Mouse (Mus musculus): ENCODE data around the gene Phldb2. TPM values are rescaled to one million over a fixed set of nuclear protein-coding genes. Genes with fewer than 3 reads are reported as not detected.

Gene Phldb2
- total and polyA plus RNA-seq, 3 experiments = not detected

DNA sequence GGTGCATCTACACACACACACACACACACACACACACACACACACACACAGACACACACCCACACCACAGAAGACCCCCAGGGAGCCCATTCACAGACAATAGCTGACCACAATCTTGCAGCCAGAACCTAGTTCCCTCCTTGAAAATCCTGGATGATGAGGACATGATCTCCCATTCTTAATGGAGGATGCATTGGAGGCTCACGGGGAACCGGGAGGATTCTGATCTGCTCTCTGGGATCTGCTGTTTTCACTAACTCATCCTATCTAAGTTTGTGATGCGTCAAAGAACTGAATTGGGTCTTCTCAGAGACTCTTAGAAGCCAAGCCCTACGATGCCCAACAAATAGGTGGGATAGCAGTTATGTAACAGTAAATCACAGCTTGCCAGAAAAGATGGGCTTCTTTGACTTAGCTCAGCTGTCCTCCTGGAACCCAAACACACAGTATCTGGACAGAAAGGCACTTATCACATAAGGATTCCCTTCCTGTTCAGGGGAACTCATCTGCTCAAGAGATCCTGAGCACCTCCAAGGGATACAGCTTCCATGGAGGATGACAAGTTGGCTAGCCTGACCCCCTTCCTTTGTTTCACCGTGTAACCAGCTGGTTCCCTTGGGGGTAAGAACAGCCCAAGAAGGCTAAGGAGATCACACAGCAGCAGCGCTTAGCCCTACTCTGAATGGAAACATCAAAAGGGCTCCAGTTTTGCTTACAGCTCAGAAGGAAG, 230.1 kb downstream of the Phldb2 start:
- Histone ChIP-seq H3K4me1 (ENCODE audit: control insufficient read depth in 1 of 2, insufficient read depth in 2 of 2, low read length in 2 of 2) (no peaks in the 10 kb centered on the region), H3K27ac (ENCODE audit: control insufficient read depth, low read depth, low read length) (no peak overlapping the region), H3K36me3 (ENCODE audit: control insufficient read depth in 1 of 2, insufficient read depth in 2 of 2, low read length in 2 of 2) (no peaks in the 10 kb centered on the region), H3K9ac (ENCODE audit: control insufficient read depth, low read depth, low read length, poor library complexity, severe bottlenecking) (no peak overlapping the region), H3K4me3 (ENCODE audit: control insufficient read depth in 1 of 2, insufficient read depth in 1 of 2, low read depth in 2 of 2, low read length in 2 of 2) (no peak overlapping the region), H3K27me3 (ENCODE audit: control insufficient read depth in 1 of 2, insufficient read depth in 2 of 2, low read length in 2 of 2) (no peaks in the 10 kb centered on the region), H3K9me3 (replicated peaks; ENCODE audit: insufficient read depth, low read length) (no peaks in the 10 kb centered on the region), H3K79me2 (ENCODE audit: control insufficient read depth, insufficient read depth, low read length, poor library complexity) (no peaks in the 10 kb centered on the region)
- TF ChIP-seq MYC (IDR thresholded peaks at IDR 0.05; ENCODE audit: low read depth, low read length) (no peak), NELFE (IDR thresholded peaks at IDR 0.05; ENCODE audit: low read depth, low read length) (no peak), GABPA (IDR thresholded peaks at IDR 0.05; ENCODE audit: low read depth, low read length) (no peak), NRF1 (IDR thresholded peaks at IDR 0.05; ENCODE audit: insufficient read depth, low read depth, low read length, poor library complexity, severe bottlenecking) (no peak), CHD2 (IDR thresholded peaks at IDR 0.05; ENCODE audit: low read length) (no peak), ETS1 (IDR thresholded peaks at IDR 0.05; ENCODE audit: low read depth, low read length) (no peak), ZMIZ1 (IDR thresholded peaks at IDR 0.05; ENCODE audit: low read depth, low read length) (no peak), MEF2A (IDR thresholded peaks at IDR 0.05; ENCODE audit: extremely low read depth, insufficient replicate concordance, low read depth, low read length, poor library complexity, severe bottlenecking) (no peak), RAD21 (IDR thresholded peaks at IDR 0.05; ENCODE audit: low read depth, low read length) (no peak), TCF12 (IDR thresholded peaks at IDR 0.05; ENCODE audit: low read depth, low read length) (no peak)
- no peak for DNase-seq (ENCODE audit: low read depth, low spot score)

DNA sequence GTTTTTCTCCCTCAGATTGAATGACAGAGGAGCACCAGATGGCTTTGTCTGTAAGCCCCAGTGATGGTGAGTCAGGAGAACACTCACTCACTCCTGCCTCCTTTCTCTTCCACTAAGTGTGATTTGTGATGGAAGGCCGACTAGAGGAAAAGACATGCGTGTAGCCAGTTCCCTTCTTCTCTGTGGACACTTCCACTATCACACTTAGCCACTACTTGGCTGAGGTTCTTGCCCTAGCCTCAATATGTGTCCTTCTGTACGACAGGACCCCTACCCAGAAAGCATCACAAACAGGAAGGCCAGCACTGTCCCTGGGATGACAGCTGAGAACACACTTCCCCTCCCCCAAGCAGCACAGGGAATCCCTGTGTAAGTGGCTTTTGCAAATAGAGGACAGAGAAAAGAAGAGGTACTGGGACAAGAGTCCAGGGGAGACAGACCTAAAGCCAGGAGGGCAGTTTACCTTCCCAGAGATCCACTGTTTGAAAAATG, 230.9 kb downstream of the Phldb2 start:
- no peak for DNase-seq (ENCODE audit: low read depth, low spot score)
- no peak overlapping the region for H3K4me3 ChIP-seq (ENCODE audit: control insufficient read depth in 1 of 2, insufficient read depth in 1 of 2, low read depth in 2 of 2, low read length in 2 of 2)
- no peaks in the 10 kb centered on the region for H3K36me3 ChIP-seq (ENCODE audit: control insufficient read depth in 1 of 2, insufficient read depth in 2 of 2, low read length in 2 of 2)
- no peak overlapping the region for H3K9ac ChIP-seq (ENCODE audit: control insufficient read depth, low read depth, low read length, poor library complexity, severe bottlenecking)
- H3K9me3 ChIP-seq (replicated peaks; ENCODE audit: insufficient read depth, low read length) = no peaks in the 10 kb centered on the region
- no peak overlapping the region for H3K27ac ChIP-seq (ENCODE audit: control insufficient read depth, low read depth, low read length)
- H3K27me3 ChIP-seq (ENCODE audit: control insufficient read depth in 1 of 2, insufficient read depth in 2 of 2, low read length in 2 of 2) = no peaks in the 10 kb centered on the region
- no peaks in the 10 kb centered on the region for H3K79me2 ChIP-seq (ENCODE audit: control insufficient read depth, insufficient read depth, low read length, poor library complexity)
- TF ChIP-seq EP300 (IDR thresholded peaks at IDR 0.05; ENCODE audit: low read depth in 1 of 2, low read length in 2 of 2) (no peak), USF2 (IDR thresholded peaks at IDR 0.05; ENCODE audit: borderline replicate concordance in 1 of 2, insufficient read depth in 1 of 2, low read depth in 1 of 2, low read length in 2 of 2) (no peak), KAT2A (conservative IDR thresholded peaks at IDR 0.05; ENCODE audit: low read depth, low read length) (no peak), SIN3A (IDR thresholded peaks at IDR 0.05; ENCODE audit: low read length) (no peak), MAFK (IDR thresholded peaks at IDR 0.05; ENCODE audit: borderline replicate concordance, low read depth, low read length) (no peak), MXI1 (IDR thresholded peaks at IDR 0.05; ENCODE audit: low read depth, low read length) (no peak), MYC (IDR thresholded peaks at IDR 0.05; ENCODE audit: low read depth, low read length) (no peak), E2F4 (IDR thresholded peaks at IDR 0.05; ENCODE audit: borderline replicate concordance, low read depth, low read length) (no peak), RAD21 (IDR thresholded peaks at IDR 0.05; ENCODE audit: low read depth, low read length) (no peak), ELF1 (IDR thresholded peaks at IDR 0.05; ENCODE audit: low read depth, low read length) (no peak), JUND (IDR thresholded peaks at IDR 0.05; ENCODE audit: low read depth, low read length) (no peak), SMC3 (IDR thresholded peaks at IDR 0.05; ENCODE audit: low read depth, low read length) (no peak), POLR2A (IDR thresholded peaks at IDR 0.05; ENCODE audit: control insufficient read depth in 1 of 2, insufficient read depth in 1 of 2, low read depth in 1 of 2, low read length in 2 of 2, poor library complexity in 1 of 2) (no peak), HCFC1 (IDR thresholded peaks at IDR 0.05; ENCODE audit: low read depth, low read length) (no peak)
- no peaks in the 10 kb centered on the region for H3K4me1 ChIP-seq (ENCODE audit: control insufficient read depth in 1 of 2, insufficient read depth in 2 of 2, low read length in 2 of 2)
